Mouse (Mus musculus): Measurements from ENCODE around the gene Kcnn4. TPM values are rescaled to one million over a fixed set of nuclear protein-coding genes. Genes with fewer than 3 reads are reported as not detected.

The Kcnn4 gene
- total and polyA plus RNA-seq, 2 experiments from 2014 or later: 0.27 to 0.81 TPM

- TF ChIP-seq CTCF (IDR thresholded peaks at IDR 0.05): no peak
- DNase-seq (ENCODE audit: low spot score) (no peak), ATAC-seq (ENCODE audit: low FRiP score) (no peak)
- no peak overlapping the region for H3K9ac ChIP-seq (replicated peaks; ENCODE audit: low read length, poor library complexity, severe bottlenecking)
- no peaks in the 10 kb centered on the region for H3K9me3 ChIP-seq (ENCODE audit: low read length)
- WGBS: 84% methylated on average over 16 of the region's 16 CpGs
- no peak overlapping the region for H3K27ac ChIP-seq (ENCODE audit: low read depth, low read length)
- H3K27me3 ChIP-seq (ENCODE audit: insufficient read depth, low read length): no peaks in the 10 kb centered on the region
- H3K4me2 ChIP-seq (ENCODE audit: low read depth, low read length, poor library complexity, severe bottlenecking): no peak overlapping the region
- H3K36me3 ChIP-seq (ENCODE audit: insufficient read depth, low read length): no peaks in the 10 kb centered on the region
- H3K4me1 ChIP-seq (ENCODE audit: insufficient read depth, low read length): no peaks in the 10 kb centered on the region
- no peak overlapping the region for H3K4me3 ChIP-seq (ENCODE audit: low read depth, low read length)
Measured at GRCm38 (mm10) chr7:24382730-24383372, 12.8 kb downstream of the Kcnn4 start.

- no peak overlapping the region for H3K4me2 ChIP-seq (ENCODE audit: low read depth, low read length, poor library complexity, severe bottlenecking)
- H3K4me3 ChIP-seq (ENCODE audit: low read depth, low read length): no peak overlapping the region
- no peaks in the 10 kb centered on the region for H3K9me3 ChIP-seq (ENCODE audit: low read length)
- ATAC-seq (ENCODE audit: low FRiP score) (no peak), DNase-seq (ENCODE audit: low spot score) (no peak)
- no peaks in the 10 kb centered on the region for H3K36me3 ChIP-seq (ENCODE audit: insufficient read depth, low read length)
- H3K27ac ChIP-seq (ENCODE audit: low read depth, low read length): no peak overlapping the region
- no peaks in the 10 kb centered on the region for H3K27me3 ChIP-seq (ENCODE audit: insufficient read depth, low read length)
- H3K9ac ChIP-seq (replicated peaks; ENCODE audit: low read length, poor library complexity, severe bottlenecking): no peak overlapping the region
- 63% methylated on average over 6 of the region's 6 CpGs for WGBS
- TF ChIP-seq CTCF (IDR thresholded peaks at IDR 0.05): no peak
- H3K4me1 ChIP-seq (ENCODE audit: insufficient read depth, low read length): no peaks in the 10 kb centered on the region
Measured at GRCm38 (mm10) chr7:24384070-24384469, 14.0 kb downstream of the Kcnn4 start.

- TF ChIP-seq CTCF (IDR thresholded peaks at IDR 0.05): peak; percentile 85
- Histone ChIP-seq H3K9me3 (ENCODE audit: low read length) (no peaks in the 10 kb centered on the region), H3K4me1 (ENCODE audit: insufficient read depth, low read length) (no peaks in the 10 kb centered on the region), H3K27me3 (ENCODE audit: insufficient read depth, low read length) (no peaks in the 10 kb centered on the region), H3K4me2 (ENCODE audit: low read depth, low read length, poor library complexity, severe bottlenecking) (peak overlapping the region; percentile 10), H3K27ac (ENCODE audit: low read depth, low read length) (no peak overlapping the region), H3K36me3 (ENCODE audit: insufficient read depth, low read length) (no peaks in the 10 kb centered on the region), H3K4me3 (ENCODE audit: low read depth, low read length) (no peak overlapping the region), H3K9ac (replicated peaks; ENCODE audit: low read length, poor library complexity, severe bottlenecking) (no peak overlapping the region)
- WGBS: 10% methylated on average over 11 of the region's 11 CpGs
- ATAC-seq (ENCODE audit: low FRiP score) (peak; percentile 32; the same call in 1 of the 2 replicates), DNase-seq (ENCODE audit: low spot score) (peak; percentile 64)
Measured at GRCm38 (mm10) chr7:24384827-24385226, 14.8 kb downstream of the Kcnn4 start.

GRCm38 (mm10) chr7:24387059-24387556 is 17.0 kb downstream of the Kcnn4 start:
- H3K27me3 ChIP-seq (ENCODE audit: insufficient read depth, low read length): no peaks in the 10 kb centered on the region
- H3K9ac ChIP-seq (replicated peaks; ENCODE audit: low read length, poor library complexity, severe bottlenecking): no peak overlapping the region
- no peak for ATAC-seq (ENCODE audit: low FRiP score)
- DNase-seq (ENCODE audit: low spot score): no peak
- no peak for TF ChIP-seq CTCF (IDR thresholded peaks at IDR 0.05)
- no peaks in the 10 kb centered on the region for H3K36me3 ChIP-seq (ENCODE audit: insufficient read depth, low read length)
- no peaks in the 10 kb centered on the region for H3K9me3 ChIP-seq (ENCODE audit: low read length)
- H3K4me2 ChIP-seq (ENCODE audit: low read depth, low read length, poor library complexity, severe bottlenecking): no peak overlapping the region
- H3K27ac ChIP-seq (ENCODE audit: low read depth, low read length): no peak overlapping the region
- H3K4me1 ChIP-seq (ENCODE audit: insufficient read depth, low read length): no peaks in the 10 kb centered on the region
- H3K4me3 ChIP-seq (ENCODE audit: low read depth, low read length): no peak overlapping the region
- WGBS: 84% methylated on average over 10 of the region's 10 CpGs

- Histone ChIP-seq H3K4me2 (ENCODE audit: low read depth, low read length, poor library complexity, severe bottlenecking) (no peak overlapping the region), H3K9me3 (ENCODE audit: low read length) (no peaks in the 10 kb centered on the region), H3K27me3 (ENCODE audit: insufficient read depth, low read length) (no peaks in the 10 kb centered on the region), H3K36me3 (ENCODE audit: insufficient read depth, low read length) (no peaks in the 10 kb centered on the region), H3K27ac (ENCODE audit: low read depth, low read length) (no peak overlapping the region), H3K9ac (replicated peaks; ENCODE audit: low read length, poor library complexity, severe bottlenecking) (no peak overlapping the region), H3K4me3 (ENCODE audit: low read depth, low read length) (no peak overlapping the region), H3K4me1 (ENCODE audit: insufficient read depth, low read length) (no peaks in the 10 kb centered on the region)
- ATAC-seq (ENCODE audit: low FRiP score): no peak
- 68% methylated on average over 13 of the region's 13 CpGs for WGBS
- no peak for DNase-seq (ENCODE audit: low spot score)
- no peak for TF ChIP-seq CTCF (IDR thresholded peaks at IDR 0.05)
Measured at GRCm38 (mm10) chr7:24389516-24390187, 19.6 kb downstream of the Kcnn4 start.

GRCm38 (mm10) chr7:24390512-24390911 is 20.4 kb downstream of the Kcnn4 start:
- no peak overlapping the region for H3K9ac ChIP-seq (replicated peaks; ENCODE audit: low read length, poor library complexity, severe bottlenecking)
- no peaks in the 10 kb centered on the region for H3K9me3 ChIP-seq (ENCODE audit: low read length)
- no peak for TF ChIP-seq CTCF (IDR thresholded peaks at IDR 0.05)
- H3K36me3 ChIP-seq (ENCODE audit: insufficient read depth, low read length): no peaks in the 10 kb centered on the region
- no peaks in the 10 kb centered on the region for H3K4me1 ChIP-seq (ENCODE audit: insufficient read depth, low read length)
- ATAC-seq (ENCODE audit: low FRiP score) (no peak), DNase-seq (ENCODE audit: low spot score) (no peak)
- H3K27me3 ChIP-seq (ENCODE audit: insufficient read depth, low read length): no peaks in the 10 kb centered on the region
- WGBS: 72% methylated on average over 7 of the region's 7 CpGs
- no peak overlapping the region for H3K27ac ChIP-seq (ENCODE audit: low read depth, low read length)
- H3K4me2 ChIP-seq (ENCODE audit: low read depth, low read length, poor library complexity, severe bottlenecking): no peak overlapping the region
- no peak overlapping the region for H3K4me3 ChIP-seq (ENCODE audit: low read depth, low read length)

Data from midbrain, postnatal 0 days (tissue).